Mouse (Mus musculus) C2C12 (cell line): Measurements from ENCODE around the gene Cda.

ENCODE experiments used
- CTCF ChIP-seq: IDR thresholded peaks from one replicate; pipeline ENCODE4 v1.5.1; 2011; ENCODE audit not compliant: control insufficient read depth, insufficient read depth, insufficient read length
- FOSL1 ChIP-seq: IDR thresholded peaks from one replicate; pipeline ENCODE4 v1.8.0; 2011; ENCODE audit warnings: mild to moderate bottlenecking, low read length; ENCODE audit not compliant: poor library complexity, insufficient read depth, severe bottlenecking
- MAX ChIP-seq: IDR thresholded peaks from one replicate; pipeline ENCODE4 v1.6.1; 2011; ENCODE audit warnings: mild to moderate bottlenecking, control low read depth
- MYOG ChIP-seq: IDR thresholded peaks from one replicate; pipeline ENCODE4 v1.6.1; 2011; ENCODE audit not compliant: control insufficient read depth, insufficient read length; ENCODE audit errors: extremely low read depth
- USF1 ChIP-seq: IDR thresholded peaks from one replicate; pipeline ENCODE4 v1.6.1; 2011; ENCODE audit warnings: low read depth, mild to moderate bottlenecking, control low read depth, moderate library complexity

GRCm38 (mm10) chr4:138393703-138394102 lies 25.9 kb upstream of the Cda start:
- TF ChIP-seq CTCF (no peak), MYOG (no peak), USF1 (no peak), FOSL1 (no peak), MAX (no peak)
